Mouse (Mus musculus): Measurements from ENCODE around the gene Aff1.

Aff1 gene

DNA sequence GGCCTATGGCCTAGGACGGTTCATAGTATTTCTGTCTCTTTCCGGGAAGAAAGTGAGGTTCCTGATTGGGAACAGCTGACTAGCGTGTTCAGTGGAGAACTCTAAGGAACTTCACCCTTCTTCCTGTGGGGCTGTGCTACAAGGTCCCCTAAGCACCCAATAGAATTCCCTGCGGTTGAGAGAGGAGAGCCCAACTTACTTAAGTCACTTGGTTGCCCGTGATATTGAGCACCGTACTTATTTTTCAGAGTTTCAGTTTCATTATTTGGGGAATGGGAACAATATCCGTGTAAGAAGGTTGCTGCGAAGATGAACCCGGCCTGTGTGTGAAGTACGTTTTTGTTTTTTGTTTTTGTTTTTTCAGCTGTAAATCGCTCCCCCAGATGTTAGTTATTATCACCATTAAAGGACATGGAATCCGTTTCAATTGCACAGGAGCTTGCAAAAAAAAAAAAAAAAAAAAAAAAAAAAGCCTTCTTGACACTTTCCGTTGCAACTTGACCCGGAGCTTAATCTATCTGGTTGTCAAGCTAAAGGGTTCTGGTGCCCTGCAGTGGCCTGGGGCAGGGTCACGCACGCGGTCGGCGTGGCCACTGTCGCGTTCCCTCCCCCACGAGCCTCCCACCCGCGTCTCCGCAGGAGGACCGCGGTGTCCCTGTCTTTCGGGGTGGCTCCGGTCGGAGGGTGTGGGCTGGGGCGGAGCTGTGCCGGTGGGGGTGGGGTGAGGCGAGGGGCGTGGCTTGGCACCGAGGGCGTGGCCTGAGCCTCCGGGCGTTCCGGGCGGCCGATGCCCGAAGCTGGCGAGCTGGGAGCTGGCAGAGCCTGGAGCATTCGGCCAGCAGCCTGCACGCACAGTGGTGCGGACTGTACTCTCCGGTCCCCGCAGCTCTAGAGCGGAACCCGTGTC lies at the start of gene Aff1:
Gene Aff1, plus strand, starts transcription at position 751 of the 907 bp plus-strand sequence.
- DNase-seq (ENCODE audit: low spot score): peak; percentile 92

DNA sequence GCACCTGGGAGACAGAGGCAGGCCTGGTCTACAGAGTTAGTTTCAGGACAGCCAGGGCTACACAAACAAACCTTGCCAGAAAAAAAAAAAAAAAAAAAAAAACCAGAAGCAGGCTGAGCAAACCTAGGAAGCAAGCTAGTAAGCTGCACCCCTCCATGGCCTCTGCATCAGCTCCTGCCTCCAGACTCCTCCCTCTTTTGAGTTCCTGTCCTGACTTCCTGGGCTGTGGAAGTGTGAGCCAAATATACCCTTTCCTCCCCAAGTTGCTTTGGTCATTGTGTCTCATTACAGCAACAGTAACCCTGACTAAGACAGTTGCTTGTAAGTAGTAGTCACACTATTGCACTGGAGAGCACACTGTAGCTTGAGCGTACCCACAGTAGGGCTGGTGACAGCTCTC lies 48.0 kb upstream of the Aff1 start:
- no peak for DNase-seq (ENCODE audit: low spot score)

DNA sequence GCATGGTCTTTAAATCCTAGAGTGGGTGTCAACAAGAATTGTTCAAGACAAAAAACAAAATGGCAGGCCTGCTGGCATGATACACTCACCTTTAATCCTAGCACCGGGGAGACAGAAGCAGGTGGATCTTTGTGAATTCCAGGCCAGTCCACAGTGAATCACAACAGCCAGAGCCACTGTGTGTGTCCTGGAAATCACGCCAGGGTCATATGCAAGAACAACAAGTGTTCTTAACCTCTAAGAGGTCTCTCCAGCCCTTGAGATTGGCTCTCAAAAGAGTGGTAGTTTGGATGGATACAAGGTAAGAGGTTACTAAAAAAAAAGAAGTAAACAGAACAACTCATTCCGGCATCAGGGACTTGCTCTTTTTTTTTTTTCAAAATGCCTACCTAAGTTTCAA lies 44.9 kb upstream of the Aff1 start:
- DNase-seq (ENCODE audit: low spot score): peak; percentile 67

DNA sequence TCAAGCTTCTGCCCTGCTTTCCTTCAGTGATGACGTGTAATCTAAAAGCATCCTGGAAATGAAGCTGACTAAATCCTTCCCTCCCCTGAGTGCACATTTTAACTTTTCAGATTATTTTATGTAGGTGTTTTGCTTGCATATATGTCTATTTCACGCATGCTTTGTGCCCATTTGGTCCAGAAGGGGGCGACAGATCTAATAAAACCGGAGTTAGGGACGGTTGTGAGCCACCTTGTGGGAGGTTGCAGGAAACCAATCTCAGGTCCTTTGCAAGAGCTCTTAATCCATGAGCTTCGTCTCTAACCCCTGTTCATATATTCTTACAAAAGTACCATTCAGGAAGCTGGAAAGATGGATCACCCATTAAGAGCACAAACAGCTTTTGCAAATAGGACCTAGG lies 37.9 kb upstream of the Aff1 start:
- peak; percentile 39 for DNase-seq (ENCODE audit: low spot score)

DNA sequence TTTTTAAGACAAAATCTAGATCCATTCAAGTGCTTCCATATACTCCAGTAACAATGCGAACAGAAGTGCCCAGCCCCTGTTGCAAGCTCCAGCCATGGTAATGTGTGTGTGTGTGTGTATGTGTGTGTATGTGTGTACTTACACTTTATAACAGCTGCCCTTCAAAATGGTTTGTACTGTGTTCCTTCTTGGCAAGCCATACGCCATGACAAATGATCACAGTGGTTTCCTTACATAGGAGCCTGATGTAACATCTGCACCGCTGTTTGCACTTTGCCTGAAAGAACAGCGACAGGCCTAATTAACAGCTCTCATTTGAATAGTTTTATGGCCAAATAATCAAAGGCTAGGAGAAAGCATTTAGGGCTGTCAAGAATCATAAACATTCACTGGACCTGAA lies 37.4 kb upstream of the Aff1 start:
- no peak for DNase-seq (ENCODE audit: low spot score)

DNA sequence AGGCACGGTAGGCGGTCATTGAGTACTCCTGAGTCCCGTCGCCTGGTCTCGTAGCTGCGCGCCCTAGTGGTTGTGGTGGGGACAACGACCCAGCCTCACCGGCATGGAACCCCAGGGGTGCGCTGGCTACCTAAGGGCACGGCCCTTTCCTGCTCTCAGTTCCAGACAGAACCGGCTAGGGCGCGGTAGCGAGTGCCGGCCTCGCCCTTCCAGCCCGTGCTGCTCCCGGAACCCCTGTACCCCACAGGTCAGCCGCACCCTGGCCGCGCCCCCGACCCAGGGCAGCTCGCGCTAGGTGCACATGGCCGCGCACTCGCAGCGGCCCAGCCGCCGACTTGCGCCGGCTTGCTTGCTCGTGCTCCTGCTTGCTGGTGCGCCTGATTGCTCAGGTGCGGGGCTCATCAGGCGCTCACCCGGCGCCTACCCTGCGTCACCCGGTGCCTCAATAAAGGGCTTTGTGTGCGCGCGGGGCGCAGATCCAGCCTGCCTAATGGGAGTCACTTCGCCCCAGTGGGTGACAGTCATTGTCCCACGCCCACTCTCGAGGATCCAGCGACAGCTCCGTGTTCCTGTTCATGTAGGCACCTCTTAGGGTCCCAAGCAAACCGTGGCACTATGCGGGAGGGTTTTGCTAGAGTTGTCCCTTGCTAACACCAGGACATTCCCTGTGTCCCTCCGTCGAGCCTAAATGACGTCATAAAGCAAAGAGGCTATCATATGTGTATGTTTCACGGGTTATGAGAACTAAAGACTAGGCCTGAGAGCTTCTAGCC lies 36.6 kb upstream of the Aff1 start, which contains the start of gene 1700016H13Rik:
Gene 1700016H13Rik, minus strand, starts transcription at position 665 of the 773 bp plus-strand sequence.
- DNase-seq (ENCODE audit: low spot score): peak; percentile 84

DNA sequence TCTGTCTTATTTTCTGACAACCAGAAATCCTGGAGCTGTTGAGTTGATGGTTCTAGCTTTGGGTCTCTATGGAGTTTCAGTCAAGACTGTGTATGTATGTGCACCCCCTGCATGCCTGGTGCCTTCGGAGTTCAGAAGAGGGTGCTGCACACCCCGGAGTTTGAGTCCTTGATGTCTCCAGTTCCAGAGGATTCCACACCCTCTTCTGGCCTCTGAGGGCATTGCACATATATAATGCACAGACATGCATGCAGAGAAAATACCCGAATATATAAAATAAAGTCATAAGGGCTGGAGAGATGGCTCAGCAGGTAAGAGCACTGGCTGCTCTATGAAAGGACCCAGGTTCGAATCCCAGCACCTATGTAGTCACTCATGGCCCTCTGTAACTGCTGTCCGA lies 33.3 kb upstream of the Aff1 start:
- DNase-seq (ENCODE audit: low spot score): no peak

DNA sequence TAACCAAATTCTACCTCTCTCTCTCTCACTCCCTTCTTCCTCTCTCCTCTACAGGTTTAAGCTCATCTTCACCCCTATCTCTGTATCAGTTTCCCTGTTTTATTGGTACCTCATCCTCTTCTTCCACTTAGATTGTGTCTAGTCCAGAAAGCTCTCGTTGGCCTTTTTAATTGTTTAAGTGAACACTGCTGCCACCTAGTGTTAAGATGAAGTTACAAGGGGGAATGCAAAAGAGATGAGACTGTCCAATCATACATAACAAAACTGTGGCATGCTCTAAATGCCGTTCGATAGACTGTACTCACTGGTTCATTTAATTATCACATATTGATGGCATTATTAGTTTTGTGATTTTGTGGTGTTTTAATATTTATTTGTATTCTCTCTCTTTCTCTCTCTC lies 32.6 kb upstream of the Aff1 start:
- DNase-seq (ENCODE audit: low spot score): peak; percentile 54

DNA sequence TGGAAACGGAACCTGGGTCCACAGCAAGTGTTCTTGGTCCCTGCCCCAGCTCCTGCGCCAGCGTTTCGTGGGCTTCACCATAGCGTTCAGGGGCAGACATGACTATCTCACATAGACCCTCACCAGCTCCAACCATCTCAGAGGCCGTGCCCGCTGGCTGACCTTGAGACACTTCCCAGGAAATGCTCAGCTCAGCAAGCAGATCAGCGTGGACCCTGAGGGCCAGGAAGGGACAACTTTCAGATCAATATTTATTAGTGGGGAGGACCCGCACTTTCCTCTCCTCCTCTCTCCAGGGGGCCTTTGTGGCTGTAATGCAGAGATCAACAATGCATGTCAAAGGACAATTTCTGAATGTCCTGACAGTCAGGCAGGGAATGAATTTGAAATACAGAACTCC lies 27.2 kb upstream of the Aff1 start:
- no peak for DNase-seq (ENCODE audit: low spot score)

DNA sequence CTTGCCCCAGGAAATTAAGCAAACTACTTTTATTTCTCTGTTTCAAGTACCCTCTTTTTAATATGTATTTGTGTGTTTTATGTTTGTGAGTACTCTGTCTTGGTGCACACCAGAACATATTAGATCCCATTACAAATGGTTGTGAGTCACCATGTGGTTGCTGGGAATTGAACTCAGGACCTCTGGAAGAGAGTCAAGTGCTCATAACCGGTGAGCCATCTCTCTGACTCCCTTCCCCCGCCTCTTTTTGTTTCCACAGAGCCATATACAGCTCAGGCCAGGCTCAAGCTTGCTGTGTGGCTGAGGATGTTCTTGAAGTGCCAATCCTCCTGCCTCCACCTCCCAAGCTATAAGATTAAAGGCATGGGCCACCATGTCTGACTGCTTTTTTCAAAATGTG lies 26.3 kb upstream of the Aff1 start:
- no peak for DNase-seq (ENCODE audit: low spot score)

DNA sequence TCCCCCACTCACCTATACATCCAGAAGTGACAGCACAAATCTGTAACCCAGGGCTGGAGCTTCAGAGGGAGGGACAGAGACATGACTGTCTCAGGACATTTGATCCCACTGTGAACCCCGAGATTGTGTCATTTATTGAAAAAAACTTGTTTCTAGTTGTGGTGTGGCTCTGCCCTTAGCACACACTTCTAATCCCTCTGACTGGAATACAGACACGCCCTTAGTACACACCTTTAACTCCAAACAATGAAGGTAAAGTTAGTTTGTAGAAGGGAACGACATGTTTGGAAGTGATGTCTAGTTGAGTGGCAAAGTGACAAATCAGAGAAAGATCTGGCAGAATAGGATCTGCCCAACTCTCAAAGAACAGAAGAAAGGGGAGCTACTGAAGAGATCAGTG lies 20.3 kb upstream of the Aff1 start:
- no peak for DNase-seq (ENCODE audit: low spot score)

DNA sequence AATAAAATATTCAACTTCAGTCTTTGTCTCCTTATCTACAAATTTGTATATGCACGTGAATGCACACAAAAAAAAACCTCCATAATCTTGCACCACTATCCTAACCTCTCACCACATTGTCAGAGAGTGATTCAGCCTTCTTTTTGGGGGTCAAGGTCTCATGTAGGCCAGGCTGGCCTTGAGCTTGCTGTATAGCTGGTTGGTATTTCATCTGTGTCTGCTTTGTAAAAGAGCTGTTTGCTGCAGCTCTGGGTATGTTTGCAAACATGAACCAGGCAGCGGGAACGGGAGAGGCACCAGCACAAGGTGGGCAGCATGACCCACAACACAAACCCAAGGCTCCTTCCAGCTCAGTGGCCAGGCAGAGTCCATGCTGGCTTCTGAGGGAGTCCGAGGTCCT lies 18.6 kb upstream of the Aff1 start:
- DNase-seq (ENCODE audit: low spot score): no peak

DNA sequence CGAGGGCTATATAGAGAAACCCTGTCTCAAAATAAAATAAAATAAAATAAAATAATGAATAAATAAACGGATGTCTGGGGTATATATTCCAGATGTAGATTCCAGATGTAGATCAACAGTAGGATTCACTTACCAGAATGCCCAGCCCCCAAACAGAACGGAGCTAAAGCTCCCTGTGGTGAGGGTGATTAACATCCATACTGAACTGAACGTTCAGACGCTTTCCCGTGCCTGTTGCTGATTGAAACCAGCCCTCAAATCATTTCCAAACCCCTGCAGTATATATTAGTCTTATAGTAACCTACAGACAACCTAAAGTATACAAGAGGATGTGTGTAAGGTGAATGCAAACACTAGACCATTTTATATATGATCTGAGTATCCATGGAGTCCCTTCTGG lies 17.7 kb upstream of the Aff1 start:
- DNase-seq (ENCODE audit: low spot score): no peak

DNA sequence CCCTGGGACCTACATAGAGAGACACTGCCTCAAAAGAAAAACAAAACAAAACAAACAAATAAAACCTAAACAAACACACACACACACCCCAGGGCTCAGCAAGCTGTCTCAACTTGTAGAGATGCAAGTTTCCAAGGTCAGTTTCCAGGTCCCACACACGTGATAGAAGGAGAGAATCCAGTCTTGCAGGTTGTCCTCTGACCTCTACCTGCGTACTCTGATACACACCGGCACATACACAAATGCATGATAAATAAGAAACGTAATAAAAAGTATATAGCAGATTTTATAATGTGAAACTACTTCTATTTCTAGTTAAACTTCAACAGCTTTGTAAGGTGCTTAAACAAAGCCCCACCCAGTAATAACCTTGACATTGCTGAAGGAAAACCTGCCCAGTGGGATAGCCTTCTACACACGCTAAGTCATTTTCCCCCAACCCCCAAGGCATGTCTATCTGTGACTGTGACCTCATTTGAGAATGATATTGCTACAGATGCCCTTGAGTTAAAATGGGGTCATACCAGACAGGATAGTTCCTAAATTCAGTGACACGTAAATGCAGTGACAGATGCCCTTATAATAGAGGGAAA lies 15.8 kb upstream of the Aff1 start:
- no peak for DNase-seq (ENCODE audit: low spot score)

DNA sequence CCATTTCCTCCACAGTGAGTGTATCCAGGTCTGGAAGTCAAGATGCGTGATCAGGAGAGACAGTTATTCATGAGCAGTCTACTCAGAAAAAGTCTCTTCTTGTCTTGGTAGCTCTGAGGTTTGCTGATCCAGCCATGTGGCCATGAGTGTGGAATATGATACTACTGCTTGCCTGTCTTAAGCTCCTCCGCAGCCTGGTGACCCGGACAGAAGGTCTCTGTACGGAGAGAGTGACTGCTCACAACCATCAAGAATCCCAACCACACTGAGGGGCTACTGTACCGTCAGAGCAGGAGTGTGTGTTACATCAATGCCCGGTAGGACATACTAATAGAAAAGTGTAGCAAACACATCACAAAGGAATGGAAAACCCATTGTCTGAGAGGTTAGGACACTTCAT lies 14.3 kb upstream of the Aff1 start:
- DNase-seq (ENCODE audit: low spot score): no peak

DNA sequence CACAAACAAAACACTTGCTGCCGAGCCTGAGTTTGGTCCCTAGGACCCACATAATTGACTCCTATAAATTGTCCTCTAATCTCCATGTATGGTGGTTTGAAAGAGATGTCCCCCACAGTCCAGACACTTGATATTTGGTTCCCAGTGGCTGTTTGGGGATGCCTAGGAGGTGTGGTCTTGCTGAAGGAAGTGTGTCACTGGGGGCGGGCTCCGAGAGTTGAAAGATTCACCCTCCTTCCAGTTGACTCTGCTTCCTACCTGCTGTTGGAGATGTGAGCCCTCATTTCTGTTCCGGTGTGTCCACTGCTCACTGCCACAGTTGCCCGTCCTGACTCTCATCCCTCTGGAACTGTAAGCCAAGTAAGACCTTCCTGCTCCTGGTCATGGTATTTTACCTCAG lies 13.2 kb upstream of the Aff1 start:
- no peak for DNase-seq (ENCODE audit: low spot score)

DNA sequence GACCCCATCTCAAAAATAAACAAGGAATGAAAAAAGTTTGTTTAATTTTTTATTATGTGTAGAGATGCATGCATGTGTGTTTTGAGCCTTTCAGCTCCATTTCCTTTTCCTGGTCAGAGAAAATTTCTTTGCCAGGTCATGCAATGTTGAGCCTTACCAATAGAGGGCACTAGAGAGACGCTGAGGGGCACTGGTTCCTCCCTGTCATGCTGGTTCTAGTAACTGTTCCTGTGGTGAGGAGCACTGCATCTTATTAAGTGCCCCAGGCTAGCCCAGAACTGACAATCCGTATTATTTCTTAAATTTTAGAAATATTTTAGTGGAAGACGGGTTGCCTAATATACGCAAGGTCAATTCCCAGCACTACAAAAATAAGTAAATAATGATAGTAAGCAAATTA lies 11.8 kb upstream of the Aff1 start:
- peak; percentile 92 for DNase-seq (ENCODE audit: low spot score)

DNA sequence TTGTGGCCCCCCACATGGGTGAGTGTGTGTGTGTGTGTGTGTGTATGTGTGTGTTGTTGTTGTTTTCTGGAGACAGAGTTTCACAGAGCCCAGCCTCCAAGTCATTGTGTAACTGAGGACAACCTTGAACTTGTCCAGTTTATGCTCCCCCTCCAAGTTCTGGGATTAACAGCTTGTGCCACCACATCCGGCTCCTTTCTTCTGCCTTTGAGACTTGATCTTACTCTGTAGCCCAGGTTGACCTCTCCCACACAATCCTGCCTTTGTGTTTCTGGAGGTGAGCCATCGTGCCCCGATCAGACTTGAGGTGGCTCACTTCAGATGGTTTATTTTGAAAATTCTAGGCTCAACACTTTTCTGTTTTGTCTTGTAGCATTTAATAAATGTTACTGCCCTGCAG lies 10.3 kb upstream of the Aff1 start:
- no peak for DNase-seq (ENCODE audit: low spot score)

DNA sequence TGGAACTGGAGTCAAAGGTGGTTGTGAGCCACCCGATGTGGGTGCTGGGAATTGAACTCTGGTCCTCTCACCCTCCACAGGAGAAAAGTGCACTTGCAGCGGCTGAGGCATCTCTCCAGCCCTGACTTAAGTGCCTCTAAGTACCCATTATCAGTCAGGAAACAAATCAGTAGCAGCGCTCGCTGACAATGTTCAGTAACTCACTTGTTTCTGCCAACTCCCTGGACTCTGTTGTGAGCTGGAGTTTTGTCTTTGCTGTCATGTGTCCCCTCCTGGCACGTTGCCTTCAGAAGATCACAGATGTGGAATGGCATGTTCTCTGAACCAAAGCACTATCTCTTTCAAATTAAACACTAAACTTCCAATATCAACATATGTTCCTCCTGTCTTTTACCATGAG lies 2.5 kb upstream of the Aff1 start:
- no peak for DNase-seq (ENCODE audit: low spot score)

DNA sequence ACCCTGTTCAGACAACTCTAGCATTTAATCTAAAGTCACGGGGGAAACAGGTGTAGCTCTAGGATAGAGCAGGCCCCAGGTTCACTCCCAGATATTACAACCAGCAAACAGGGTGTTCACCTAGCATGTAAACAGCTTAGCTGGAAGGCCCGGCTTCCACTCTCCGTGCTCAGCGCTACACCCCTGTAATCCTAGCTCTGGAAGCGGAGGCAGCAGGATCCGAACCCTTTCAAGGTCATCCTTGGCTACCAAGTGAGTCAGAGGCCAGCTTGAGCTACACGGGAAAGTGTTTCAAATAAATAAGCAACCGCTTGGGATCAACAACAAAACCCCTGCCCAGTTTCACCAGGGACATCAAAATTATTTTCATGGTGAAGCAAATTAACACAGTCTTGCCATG lies 2.0 kb upstream of the Aff1 start:
- no peak for DNase-seq (ENCODE audit: low spot score)

DNA sequence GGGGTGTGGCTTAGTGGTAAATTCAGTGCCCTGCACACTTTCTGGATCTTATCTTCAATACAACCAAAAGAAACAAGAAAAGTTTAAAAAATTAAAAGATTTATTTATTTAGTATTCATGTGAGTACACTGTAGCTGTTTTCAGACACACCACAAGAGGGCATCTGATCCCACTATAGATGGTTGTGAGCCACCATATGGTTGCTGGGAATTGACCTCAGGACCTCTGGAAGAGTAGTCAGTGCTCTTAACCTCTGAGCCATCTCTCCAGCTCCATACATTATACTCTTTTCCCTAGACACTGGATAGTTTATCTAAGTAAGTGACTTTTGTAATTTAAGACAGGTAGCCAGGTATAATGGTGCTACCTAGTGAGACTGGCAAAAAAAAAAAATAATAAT lies 1.0 kb upstream of the Aff1 start:
- DNase-seq (ENCODE audit: low spot score): no peak

DNA sequence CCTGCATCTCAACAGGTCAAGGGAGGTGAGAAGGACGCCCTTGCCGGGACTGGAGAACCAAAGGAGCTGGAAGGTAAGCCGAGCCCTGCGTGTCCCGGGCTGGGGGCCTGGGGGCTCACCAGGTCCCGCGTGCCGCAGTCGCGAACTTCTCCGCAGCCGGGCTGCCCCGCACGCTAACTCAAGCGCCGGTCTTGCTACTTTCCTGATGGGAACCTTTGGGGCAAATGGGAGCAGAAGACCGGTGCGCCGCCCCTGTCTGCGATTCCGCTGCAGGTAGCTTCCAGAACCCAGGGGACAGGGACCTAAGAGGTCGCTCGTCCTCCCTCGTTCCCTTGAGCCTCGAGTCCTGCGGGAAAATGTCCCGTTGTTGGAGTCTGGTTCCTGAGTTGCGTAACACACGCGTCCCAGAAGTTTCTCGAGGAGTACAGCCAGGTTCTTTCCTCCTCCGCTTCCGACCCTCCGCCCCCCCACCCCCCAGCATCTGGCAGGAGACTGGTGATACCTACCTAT lies 412 bp downstream of the Aff1 start:
- peak; percentile 52 for DNase-seq (ENCODE audit: low spot score)
